Mouse (Mus musculus) gonadal fat pad, adult 2 months (tissue): ENCODE results near the gene Wdr17. TPM values are rescaled to one million over a fixed set of nuclear protein-coding genes. Genes with fewer than 3 reads are reported as not detected.

Experiments
- DNase-seq: peaks from one replicate; pipeline ENCODE4 v3.0.0-alpha.2; 2012; ENCODE audit warnings: low read depth
- polyA plus RNA-seq: library from polyadenylated mRNA; depleted of rRNA; stranded (reverse); fragments of >200 nt; gene quantifications from 2 replicates; pipeline ENCODE4 v1.2.3, GENCODE M21; 2012; rRNA removed

The Wdr17 gene
- 0.32 TPM in 1 of 2 replicates, not detected in the other for polyA plus RNA-seq

GRCm38 (mm10) chr8:54886987-54887785 is at the start of gene Wdr17:
Wdr17 (minus strand) TSS chr8:54887184.
- no peak for DNase-seq

GRCm38 (mm10) chr8:54932306-54932705 is 45.3 kb upstream of the Wdr17 start:
- no peak for DNase-seq

- DNase-seq: no peak
Measured at GRCm38 (mm10) chr8:54924936-54925335, 38.0 kb upstream of the Wdr17 start.

GRCm38 (mm10) chr8:54922160-54922855 is 35.3 kb upstream of the Wdr17 start:
- no peak for DNase-seq

GRCm38 (mm10) chr8:54917710-54918109 is 30.7 kb upstream of the Wdr17 start:
- no peak for DNase-seq

- DNase-seq: no peak
Measured at GRCm38 (mm10) chr8:54912891-54913290, 25.9 kb upstream of the Wdr17 start.

- no peak for DNase-seq
Measured at GRCm38 (mm10) chr8:54899444-54899843, 12.5 kb upstream of the Wdr17 start.

GRCm38 (mm10) chr8:54894637-54895322 is 7.8 kb upstream of the Wdr17 start:
- DNase-seq: no peak

- no peak for DNase-seq
Measured at GRCm38 (mm10) chr8:54894180-54894579, 7.2 kb upstream of the Wdr17 start.

- DNase-seq: no peak
Measured at GRCm38 (mm10) chr8:54886560-54886959, 424 bp downstream of the Wdr17 start.

GRCm38 (mm10) chr8:54876458-54876857 is 10.5 kb downstream of the Wdr17 start:
- no peak for DNase-seq

GRCm38 (mm10) chr8:54864761-54865064 is 22.3 kb downstream of the Wdr17 start:
- no peak for DNase-seq

GRCm38 (mm10) chr8:54864038-54864760 is 22.8 kb downstream of the Wdr17 start:
- DNase-seq: no peak

- DNase-seq: no peak
Measured at GRCm38 (mm10) chr8:54836029-54836959, 50.7 kb downstream of the Wdr17 start.

GRCm38 (mm10) chr8:54829794-54830426 is 57.1 kb downstream of the Wdr17 start:
- DNase-seq: no peak

GRCm38 (mm10) chr8:54827974-54828373 is 59.0 kb downstream of the Wdr17 start:
- no peak for DNase-seq

- no peak for DNase-seq
Measured at GRCm38 (mm10) chr8:54822956-54823355, 64.0 kb downstream of the Wdr17 start.

- DNase-seq: no peak
Measured at GRCm38 (mm10) chr8:54818651-54819050, 68.3 kb downstream of the Wdr17 start.

- no peak for DNase-seq
Measured at GRCm38 (mm10) chr8:54808217-54808616, 78.8 kb downstream of the Wdr17 start.

GRCm38 (mm10) chr8:54806173-54806572 is 80.8 kb downstream of the Wdr17 start:
- DNase-seq: no peak
